Mouse (Mus musculus): ENCODE data around the gene Fchsd2.
"Not testable (repeated sequence)": the region's sequence is repeated elsewhere in the genome, so short reads cannot be mapped to it uniquely, and the experiment has no call there.

Fchsd2 gene

GRCm38 (mm10) chr7:101123579-101124347 is 31.1 kb downstream of the Fchsd2 start:
- no peak for DNase-seq

- no peak for DNase-seq
Measured at GRCm38 (mm10) chr7:101127737-101128136, 35.1 kb downstream of the Fchsd2 start.

GRCm38 (mm10) chr7:101128536-101128935 is 35.9 kb downstream of the Fchsd2 start:
- DNase-seq = no peak

GRCm38 (mm10) chr7:101130646-101131045 is 38.0 kb downstream of the Fchsd2 start:
- DNase-seq = no peak

- DNase-seq = no peak
Measured at GRCm38 (mm10) chr7:101131281-101131680, 38.6 kb downstream of the Fchsd2 start.

- no peak for DNase-seq
Measured at GRCm38 (mm10) chr7:101133591-101133990, 40.9 kb downstream of the Fchsd2 start.

- no peak for DNase-seq
Measured at GRCm38 (mm10) chr7:101134117-101134516, 41.5 kb downstream of the Fchsd2 start.

- DNase-seq = no peak
Measured at GRCm38 (mm10) chr7:101138819-101139218, 46.2 kb downstream of the Fchsd2 start.

- DNase-seq = no peak
Measured at GRCm38 (mm10) chr7:101142907-101143306, 50.2 kb downstream of the Fchsd2 start.

- no peak for DNase-seq
Measured at GRCm38 (mm10) chr7:101144222-101144621, 51.6 kb downstream of the Fchsd2 start.

GRCm38 (mm10) chr7:101149039-101149438 is 56.4 kb downstream of the Fchsd2 start:
- no peak for DNase-seq

GRCm38 (mm10) chr7:101154883-101155282 is 62.2 kb downstream of the Fchsd2 start:
- DNase-seq = not testable (repeated sequence)

- DNase-seq = no peak
Measured at GRCm38 (mm10) chr7:101155284-101155683, 62.6 kb downstream of the Fchsd2 start.

- no peak for DNase-seq
Measured at GRCm38 (mm10) chr7:101160266-101160665, 67.6 kb downstream of the Fchsd2 start.

- no peak for DNase-seq
Measured at GRCm38 (mm10) chr7:101162781-101163180, 70.1 kb downstream of the Fchsd2 start.

- DNase-seq = no peak
Measured at GRCm38 (mm10) chr7:101163878-101164277, 71.2 kb downstream of the Fchsd2 start.

GRCm38 (mm10) chr7:101166568-101166967 is 73.9 kb downstream of the Fchsd2 start:
- no peak for DNase-seq

- DNase-seq = no peak
Measured at GRCm38 (mm10) chr7:101170482-101170881, 77.8 kb downstream of the Fchsd2 start.

GRCm38 (mm10) chr7:101171002-101171401 is 78.3 kb downstream of the Fchsd2 start:
- no peak for DNase-seq

- DNase-seq = no peak
Measured at GRCm38 (mm10) chr7:101173331-101173730, 80.7 kb downstream of the Fchsd2 start.

- DNase-seq = no peak
Measured at GRCm38 (mm10) chr7:101178751-101179150, 86.1 kb downstream of the Fchsd2 start.

GRCm38 (mm10) chr7:101191326-101191969 is 98.8 kb downstream of the Fchsd2 start:
- no peak for DNase-seq

- no peak for DNase-seq
Measured at GRCm38 (mm10) chr7:101210826-101211225, 118.2 kb downstream of the Fchsd2 start.

GRCm38 (mm10) chr7:101213515-101214263 is 121.0 kb downstream of the Fchsd2 start:
- DNase-seq = no peak

Data from cerebellum, adult 9-10 months (tissue).